Mouse (Mus musculus) erythroid progenitor cell, adult 5-6 weeks (primary cell): ENCODE data around the gene B3gat1. TPM values are rescaled to one million over a fixed set of nuclear protein-coding genes. Genes with fewer than 3 reads are reported as not detected.

ENCODE experiments used
- ATAC-seq: replicated peaks from 2 replicates; pipeline ENCODE4 v1.8.0; 2016; ENCODE audit warnings: moderate number of reproducible peaks, mild to moderate bottlenecking, moderate TSS enrichment, inconsistent platforms; ENCODE audit not compliant: poor library complexity, low FRiP score, severe bottlenecking
- total RNA-seq, 2 experiments: library from RNA; stranded (forward) in 1 of 2; stranded (reverse) in 1 of 2; fragments of 150-400 nt in 1 of 2; fragments of 186-747, 209-891 nt in 1 of 2; gene quantifications; 2 replicates each; pipeline versions ENCODE4 v1.2.3 to v1.2.4; 2015 to 2017; ENCODE audit warnings: low replicate concordance in 2 of 2

B3gat1 gene
- total RNA-seq, 2 experiments from 2014 or later: not detected

GRCm38 (mm10) chr9:26768181-26768580 is 34.7 kb downstream of the B3gat1 start:
- ATAC-seq: no peak

- ATAC-seq: no peak
Observed at GRCm38 (mm10) chr9:26775700-26776099, 42.2 kb downstream of the B3gat1 start.

- no peak for ATAC-seq
Observed at GRCm38 (mm10) chr9:26776122-26776902, 42.8 kb downstream of the B3gat1 start.

- ATAC-seq: no peak
Observed at GRCm38 (mm10) chr9:26778421-26778820, 44.9 kb downstream of the B3gat1 start.

- ATAC-seq: no peak
Observed at GRCm38 (mm10) chr9:26783414-26783975, 50.0 kb downstream of the B3gat1 start.

- ATAC-seq: no peak
Observed at GRCm38 (mm10) chr9:26792829-26793228, 59.3 kb downstream of the B3gat1 start.

GRCm38 (mm10) chr9:26798205-26798604 is 64.7 kb downstream of the B3gat1 start:
- no peak for ATAC-seq

- ATAC-seq: no peak
Observed at GRCm38 (mm10) chr9:26798731-26799130, 65.2 kb downstream of the B3gat1 start.

GRCm38 (mm10) chr9:26800357-26800756 is 66.8 kb downstream of the B3gat1 start:
- no peak for ATAC-seq

GRCm38 (mm10) chr9:26804321-26804720 is 70.8 kb downstream of the B3gat1 start:
- ATAC-seq: no peak

GRCm38 (mm10) chr9:26805935-26806666 is 72.6 kb downstream of the B3gat1 start, which contains the start of gene Glb1l2:
Glb1l2 (minus strand) TSS chr9:26806468.
- ATAC-seq: peak; percentile 42; the same call in 1 of the 2 replicates

- no peak for ATAC-seq
Observed at GRCm38 (mm10) chr9:26808735-26809134, 75.2 kb downstream of the B3gat1 start.

Other genes with a start within 250 kb of the B3gat1 start
- not detected in 2 replicates for gene Glb1l2, start 72.7 kb downstream of the B3gat1 start, total RNA-seq (2015; ENCODE audit: low replicate concordance)
- 0.91 TPM in 1 of 2 replicates, not detected in the other for gene Glb1l2, start 72.7 kb downstream of the B3gat1 start, total RNA-seq (2017; ENCODE audit: low replicate concordance)
- gene Glb1l3, start 127.2 kb downstream of the B3gat1 start, total RNA-seq (2015; ENCODE audit: low replicate concordance): not detected in 2 replicates
- not detected in 2 replicates for gene Glb1l3, start 127.2 kb downstream of the B3gat1 start, total RNA-seq (2017; ENCODE audit: low replicate concordance)
- gene Gm1110, start 189.4 kb downstream of the B3gat1 start, total RNA-seq (2015; ENCODE audit: low replicate concordance): not detected in 2 replicates
- gene Gm1110, start 189.4 kb downstream of the B3gat1 start, total RNA-seq (2017; ENCODE audit: low replicate concordance): not detected in 2 replicates